22 mouse cellular contexts compared by ENCODE assay signal in genomic region chr1:195012531-195012930, GRCm38 (mm10).
DNase-seq lines count a peak whose midpoint lies in the region; ATAC-seq and TF ChIP-seq lines count a peak whose summit lies in the region.
"Had no signal": no experiment of that assay in that cellular context is flagged by ENCODE, and none has a peak within 500 bp of the region (broad histone marks: within the 10 kb centered on the region; RNA-seq: fewer than 3 reads in every experiment).

No protein-coding gene starts in this region.

- intact Hi-C loops in gastrocnemius, postnatal 14 days (cut with DNase I; ENCODE audit: low total_unique reads): no loop called here

- peak; percentile 84 for ATAC-seq in stomach, postnatal 0 days (ENCODE audit: low FRiP score, low TSS enrichment)
- ATAC-seq: forebrain, embryonic 16.5 days had no signal

- H3K9ac ChIP-seq in stomach, postnatal 0 days (ENCODE audit: low read length): no peak overlapping the region
- H3K9ac ChIP-seq: hindbrain, embryonic 12.5 days; kidney, embryonic 15.5 days; limb, embryonic 15.5 days; lung, embryonic 14.5 days; midbrain, embryonic 12.5 days; neural tube, embryonic 15.5 days had no signal

- H3K27ac ChIP-seq in kidney, adult 2 months (ENCODE audit: insufficient read depth, low read depth, low read length): peak overlapping the region; percentile 52; the same call in 1 of the 2 replicates
- 0 out of 2 replicates have a peak overlapping the region, but pooled peaks have one; percentile 28 for H3K27ac ChIP-seq in brown adipose tissue, adult 24 weeks (replicated peaks; ENCODE audit: low read depth, low read length)
- H3K27ac ChIP-seq in stomach, postnatal 0 days (replicated peaks): no peak overlapping the region
- H3K27ac ChIP-seq: embryonic facial prominence, embryonic 10.5 days; hindbrain, embryonic 12.5 days; kidney, embryonic 15.5 days; left cerebral cortex, adult 2 months; limb, embryonic 15.5 days; midbrain, embryonic 12.5 days; neural tube, embryonic 15.5 days had no signal

- no peak for TF ChIP-seq EP300 in stomach, postnatal 0 days (optimal IDR thresholded peaks at IDR 0.05)

- no peak overlapping the region for H3K4me3 ChIP-seq in kidney, adult 2 months (ENCODE audit: insufficient read depth, low read depth, low read length)
- H3K4me3 ChIP-seq in brown adipose tissue, adult 24 weeks (ENCODE audit: insufficient read depth, low read depth, low read length): no peak overlapping the region
- H3K4me3 ChIP-seq in stomach, postnatal 0 days (ENCODE audit: low read depth, low read length): no peak overlapping the region
- H3K4me3 ChIP-seq: embryonic facial prominence, embryonic 10.5 days; hindbrain, embryonic 12.5 days; kidney, embryonic 15.5 days; left cerebral cortex, adult 2 months; limb, embryonic 15.5 days; midbrain, embryonic 12.5 days; neural tube, embryonic 15.5 days had no signal

- TF ChIP-seq POLR2A in kidney, adult 2 months (IDR thresholded peaks at IDR 0.05; ENCODE audit: low read depth, low read length): no peak

- H3K4me1 ChIP-seq in kidney, adult 2 months (ENCODE audit: control insufficient read depth, insufficient read depth, low read length): peaks cover 24% of the 10 kb centered on the region
- H3K4me1 ChIP-seq in brown adipose tissue, adult 24 weeks (ENCODE audit: control insufficient read depth, insufficient read depth, insufficient read length, low read length): peaks cover 13% of the 10 kb centered on the region; the same call in 1 of the 2 replicates
- H3K4me1 ChIP-seq in stomach, postnatal 0 days (replicated peaks; ENCODE audit: control insufficient read depth, insufficient read depth): no peaks in the 10 kb centered on the region
- H3K4me1 ChIP-seq: limb, embryonic 15.5 days had no signal

- 82% methylated on average over 2 of the region's 2 CpGs for WGBS in kidney, adult 2 months
- 73% methylated on average over 2 of the region's 2 CpGs for WGBS in stomach, postnatal 0 days

- H3K4me2 ChIP-seq in stomach, postnatal 0 days (replicated peaks; ENCODE audit: low read depth): no peak overlapping the region
- H3K4me2 ChIP-seq: heart, embryonic 11.5 days; hindbrain, embryonic 12.5 days; kidney, embryonic 15.5 days; limb, embryonic 15.5 days; lung, embryonic 14.5 days; midbrain, embryonic 12.5 days; neural tube, embryonic 15.5 days had no signal

- no peak for TF ChIP-seq CTCF in kidney, adult 2 months (conservative IDR thresholded peaks at IDR 0.05; ENCODE audit: insufficient read depth, insufficient read length, low read depth, low read length)
- TF ChIP-seq CTCF in stomach, postnatal 0 days (IDR thresholded peaks at IDR 0.05; ENCODE audit: low read depth): no peak

- no peaks in the 10 kb centered on the region for H3K36me3 ChIP-seq in kidney, adult 2 months (ENCODE audit: control insufficient read depth, insufficient read depth, low read length)
- H3K36me3 ChIP-seq in stomach, postnatal 0 days (ENCODE audit: control insufficient read depth, insufficient read depth, low read length): no peaks in the 10 kb centered on the region
- H3K36me3 ChIP-seq: embryonic facial prominence, embryonic 10.5 days; hindbrain, embryonic 12.5 days; kidney, embryonic 15.5 days; limb, embryonic 15.5 days; midbrain, embryonic 12.5 days; neural tube, embryonic 15.5 days had no signal

- peak; percentile 54 for DNase-seq in kidney, adult 2 months
- no peak for DNase-seq in kidney, adult 18-20 months
- peak; percentile 56 for DNase-seq in lung, postnatal 25 days (ENCODE audit: low spot score)
- DNase-seq in lung, postnatal 14 days: no peak
- peak; percentile 26 for DNase-seq in stomach, postnatal 0 days (ENCODE audit: low spot score)
- no peak for DNase-seq in gastrocnemius, postnatal 14 days
- DNase-seq: cerebellum, adult 11-12 months; cerebellum, postnatal 10 days; gastrocnemius, postnatal 36 days; heart, postnatal 14 days; layer of hippocampus, adult 9-11 months; lung, embryonic 14.5 days had no signal

- H3K27me3 ChIP-seq in kidney, adult 2 months (replicated peaks; ENCODE audit: control insufficient read depth, insufficient read depth, low read length): no peaks in the 10 kb centered on the region
- H3K27me3 ChIP-seq in stomach, postnatal 0 days (ENCODE audit: control insufficient read depth, insufficient read depth, low read length): no peaks in the 10 kb centered on the region
- H3K27me3 ChIP-seq: hindbrain, embryonic 12.5 days; kidney, embryonic 15.5 days; limb, embryonic 15.5 days; midbrain, embryonic 12.5 days; neural tube, embryonic 15.5 days had no signal

- H3K9me3 ChIP-seq in stomach, postnatal 0 days (ENCODE audit: control insufficient read depth, low read length): no peaks in the 10 kb centered on the region
- H3K9me3 ChIP-seq: embryonic facial prominence, embryonic 10.5 days; hindbrain, embryonic 12.5 days; kidney, embryonic 15.5 days; limb, embryonic 15.5 days; midbrain, embryonic 12.5 days; neural tube, embryonic 15.5 days had no signal

Comparison
In these comparisons a context has a peak if more than half of its experiments do, and no peak if none do; other contexts are left out.
1. DNase-seq: peak in kidney, adult 2 months (single experiment), lung, postnatal 25 days (single experiment) and stomach, postnatal 0 days (single experiment); none in kidney, adult 18-20 months (single experiment), lung, postnatal 14 days (single experiment) and gastrocnemius, postnatal 14 days (single experiment).